Mouse (Mus musculus) MEL (cell line): ENCODE measurements at regions not wholly inside any gene's neighbourhood (a gene's known extent, or its start where the extent isn't known, plus 50 kb on each side); places are given as distances from the start of the nearest gene placed in this dataset.

Experiments
- EP300 ChIP-seq, 2 experiments: IDR thresholded peaks; 2 replicates each; pipeline ENCODE4 v1.6.1; 2011; ENCODE audit warnings: improper control_type of control experiment in 2 of 2, low read length in 2 of 2, low read depth in 1 of 2, mild to moderate bottlenecking in 1 of 2
- GATA1 ChIP-seq: IDR thresholded peaks from 2 replicates; pipeline ENCODE4 v1.6.1; 2011; ENCODE audit warnings: low read depth, low read length, improper control_type of control experiment

GRCm38 (mm10) chr19:14892390-14892758 lies 294.5 kb upstream of the Tle4 start:
- TF ChIP-seq EP300 (IDR thresholded peaks at IDR 0.05; ENCODE audit: low read depth in 1 of 2, low read length in 2 of 2) (no peak), GATA1 (no peak)
